Mouse (Mus musculus): ENCODE results near the gene Zfp358.

DNA sequence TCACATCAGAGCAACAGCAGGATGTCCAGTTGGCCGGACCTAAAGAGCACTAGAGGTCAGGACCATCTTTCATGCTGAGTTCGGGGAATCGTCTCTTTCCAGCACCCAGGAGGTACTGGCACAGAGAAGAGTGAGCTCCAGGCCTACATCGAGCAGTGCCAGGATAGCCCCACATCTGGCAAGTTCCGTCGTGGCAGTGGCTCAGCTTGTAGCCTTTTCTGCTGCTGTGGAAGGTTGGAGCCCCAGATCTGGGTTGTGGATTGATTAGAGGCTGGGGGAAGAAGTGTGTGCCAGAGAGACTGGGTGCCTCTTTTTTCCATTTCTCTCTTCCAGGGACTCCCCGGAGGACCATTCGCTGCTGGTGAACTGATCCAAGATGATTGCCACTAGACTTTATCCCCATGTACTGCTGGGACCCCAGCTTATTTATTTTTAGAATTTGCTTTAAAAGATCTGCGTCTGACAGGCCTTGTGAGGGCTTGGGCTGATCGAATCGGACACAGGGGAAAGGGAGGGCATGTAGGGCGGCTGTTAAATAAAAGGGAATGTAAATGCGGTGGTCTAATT, 21.8 kb downstream of the Zfp358 start:
- TF ChIP-seq CTCF (IDR thresholded peaks at IDR 0.05; ENCODE audit: control insufficient read depth, insufficient read depth, low read length) (no peak), POLR2A (IDR thresholded peaks at IDR 0.05; ENCODE audit: borderline replicate concordance, control insufficient read depth, low read depth, low read length) (no peak)
